Mouse (Mus musculus): ENCODE results near the gene Abtb1.
A peak's percentile ranks its signal among the peaks of the same experiment; 100 is the strongest.

The Abtb1 gene

DNA sequence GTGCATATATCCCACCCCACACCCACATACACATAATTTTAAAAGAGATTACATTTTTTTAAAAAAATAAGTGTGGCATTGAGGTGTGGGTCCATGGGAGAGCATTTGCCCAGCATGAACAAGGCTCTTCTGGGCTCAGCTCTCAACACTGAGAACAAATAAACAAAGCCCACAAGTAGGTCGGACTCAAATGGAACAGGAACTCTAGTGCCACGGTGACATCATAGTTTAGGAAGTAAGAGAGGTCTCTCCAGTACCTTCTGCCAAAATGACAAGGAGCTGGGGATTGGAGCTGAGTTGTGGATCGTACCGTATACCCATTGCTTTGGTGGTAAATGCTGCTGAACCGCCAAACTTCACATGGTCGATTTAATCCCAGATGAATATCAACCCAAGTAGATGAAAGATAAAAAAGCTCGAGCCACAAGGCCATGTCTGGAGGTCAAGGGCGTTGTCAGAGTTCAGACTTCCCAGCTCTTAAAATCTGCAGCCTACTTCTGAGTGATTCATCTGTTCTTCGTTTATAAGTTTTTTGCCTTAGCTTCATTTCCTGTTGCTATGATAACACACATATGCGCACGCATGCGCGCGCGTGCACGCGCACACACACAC is 36.7 kb downstream of the Abtb1 start:
- no peak for DNase-seq (ENCODE audit: low spot score in 2 of 2)

DNA sequence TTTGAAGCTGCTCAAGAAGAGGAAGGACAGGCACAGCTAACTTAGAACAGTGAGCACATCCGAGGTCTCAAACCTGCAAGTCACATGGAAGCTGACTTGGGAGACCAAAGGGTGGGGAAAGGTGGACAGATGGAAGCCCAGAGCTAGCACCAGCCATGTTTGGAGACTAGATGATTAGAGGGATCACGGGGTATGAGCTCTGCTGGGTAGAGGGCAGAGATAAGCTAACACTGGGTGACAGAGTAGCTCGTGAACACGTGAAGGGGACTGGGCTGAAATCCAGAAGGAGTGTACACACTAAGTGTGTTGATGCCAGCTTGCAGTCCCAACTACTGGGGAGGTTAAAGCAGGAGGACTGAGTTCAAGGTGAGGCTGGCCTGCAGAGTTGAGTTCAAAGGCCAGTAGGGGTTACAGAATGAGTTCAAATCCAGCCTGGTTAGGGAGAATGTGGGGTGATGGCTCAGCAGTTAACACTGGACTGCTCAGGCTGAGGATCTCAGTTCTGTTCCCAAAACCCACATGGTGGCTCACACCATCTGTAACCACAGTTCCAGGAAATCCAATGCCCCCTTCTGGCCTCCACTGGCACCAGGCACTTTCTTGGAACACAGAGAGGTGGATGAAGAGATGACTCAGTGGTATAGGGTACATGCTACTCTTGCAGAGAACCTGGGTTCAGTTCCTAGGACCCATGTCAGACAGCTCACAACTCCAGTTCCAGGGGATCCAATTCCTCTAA is 37.7 kb downstream of the Abtb1 start:
- DNase-seq (ENCODE audit: low spot score in 2 of 2): no peak

- DNase-seq (ENCODE audit: low spot score in 2 of 2): peak; percentile 49 to 54
Measured at GRCm38 (mm10) chr6:88803051-88803450, 38.7 kb downstream of the Abtb1 start.

- no peak for DNase-seq (ENCODE audit: low spot score in 2 of 2)
Measured at GRCm38 (mm10) chr6:88800735-88801134, 41.0 kb downstream of the Abtb1 start.

DNA sequence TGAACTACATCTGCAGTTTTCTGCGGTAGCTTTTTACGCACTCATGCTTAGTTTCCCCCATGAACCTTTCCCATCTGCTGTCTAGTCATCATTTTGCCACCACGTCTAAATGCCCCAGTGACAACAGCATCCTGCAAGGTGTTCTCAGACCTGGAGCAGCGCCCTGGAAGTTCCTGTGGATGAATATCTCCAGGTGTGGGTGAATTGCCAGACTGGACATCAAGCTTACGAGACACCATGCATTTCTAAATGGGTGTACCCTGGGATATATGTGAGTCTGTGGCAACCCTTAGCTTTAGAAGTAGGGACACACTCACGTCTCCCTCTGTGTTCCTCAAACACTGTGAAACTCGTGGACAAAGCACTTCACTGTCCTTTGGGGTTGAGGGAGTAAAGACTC is 41.6 kb downstream of the Abtb1 start:
- no peak for DNase-seq (ENCODE audit: low spot score in 2 of 2)

- no peak for DNase-seq (ENCODE audit: low spot score in 2 of 2)
Measured at GRCm38 (mm10) chr6:88794561-88794971, 47.2 kb downstream of the Abtb1 start.

DNA sequence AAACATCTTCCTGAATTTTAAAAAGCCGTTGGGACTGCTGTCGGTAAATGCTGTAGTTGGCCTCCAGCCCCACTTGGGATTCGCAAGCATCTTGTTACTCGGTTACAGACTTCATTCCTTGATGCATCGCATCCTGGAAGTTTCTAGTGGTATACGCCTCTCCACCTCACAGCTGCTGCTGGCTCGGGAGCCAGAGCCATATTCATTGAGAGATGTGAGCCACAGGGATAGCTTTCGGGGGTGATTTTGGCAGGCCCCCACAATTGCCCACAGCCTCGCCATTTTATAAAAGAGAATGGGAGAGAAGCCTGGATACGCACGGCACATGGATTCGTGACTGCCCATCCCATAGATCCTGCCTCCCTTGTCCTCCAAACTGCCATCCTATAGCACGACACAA is 47.9 kb downstream of the Abtb1 start:
- DNase-seq (ENCODE audit: low spot score in 2 of 2): no peak

GRCm38 (mm10) chr6:88793243-88793642 is 48.5 kb downstream of the Abtb1 start:
- no peak for DNase-seq (ENCODE audit: low spot score in 2 of 2)

DNA sequence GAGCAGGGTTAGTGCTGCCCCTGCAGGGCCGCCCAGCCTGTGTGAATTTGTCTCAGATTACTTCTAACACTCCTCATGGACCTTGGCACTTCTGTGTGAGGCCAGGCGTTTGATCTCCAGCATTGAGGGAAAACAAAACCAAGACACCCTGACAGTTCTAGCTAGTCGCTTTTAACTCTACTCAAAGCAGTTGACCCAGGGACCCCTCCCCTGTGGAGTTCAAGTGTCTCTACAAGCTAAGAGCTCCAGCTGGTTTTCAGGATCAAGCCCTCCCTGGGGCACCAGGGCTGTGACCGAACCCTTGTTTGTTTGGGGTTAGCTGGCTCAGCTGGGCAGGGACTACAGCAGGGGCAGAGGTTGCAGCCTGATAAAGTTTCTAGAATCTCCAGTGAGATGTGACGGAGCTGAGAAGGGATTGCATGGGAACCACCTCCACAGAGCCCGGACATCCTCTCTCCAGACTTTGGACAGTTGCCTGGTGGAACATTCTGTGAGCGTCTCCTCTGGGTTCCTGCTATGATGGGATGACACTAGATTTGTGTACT is 49.6 kb downstream of the Abtb1 start:
- no peak for DNase-seq (ENCODE audit: low spot score in 2 of 2)

- no peak for DNase-seq (ENCODE audit: low spot score in 2 of 2)
Measured at GRCm38 (mm10) chr6:88791299-88791698, 50.5 kb downstream of the Abtb1 start.

DNA sequence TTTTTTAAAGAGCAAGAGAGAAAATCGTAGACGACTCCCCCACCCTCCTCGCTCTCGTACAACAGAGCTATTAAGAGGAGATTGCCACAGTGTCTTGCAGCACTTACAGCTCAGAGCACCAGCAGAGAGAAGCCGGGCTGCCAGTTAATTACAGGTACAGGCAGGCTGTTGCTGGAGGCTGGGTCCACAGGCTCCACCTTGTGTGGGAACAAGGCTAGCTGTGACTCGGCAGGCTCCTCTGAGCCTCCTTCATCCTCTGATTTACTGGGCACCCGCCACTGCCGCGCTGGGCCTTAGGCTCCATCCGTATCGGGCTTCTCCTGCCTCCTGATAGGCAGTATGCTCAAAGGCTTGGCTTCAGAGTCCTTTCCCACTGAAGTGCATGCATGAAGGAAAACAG is 53.6 kb downstream of the Abtb1 start:
- DNase-seq (ENCODE audit: low spot score in 2 of 2): no peak

DNA sequence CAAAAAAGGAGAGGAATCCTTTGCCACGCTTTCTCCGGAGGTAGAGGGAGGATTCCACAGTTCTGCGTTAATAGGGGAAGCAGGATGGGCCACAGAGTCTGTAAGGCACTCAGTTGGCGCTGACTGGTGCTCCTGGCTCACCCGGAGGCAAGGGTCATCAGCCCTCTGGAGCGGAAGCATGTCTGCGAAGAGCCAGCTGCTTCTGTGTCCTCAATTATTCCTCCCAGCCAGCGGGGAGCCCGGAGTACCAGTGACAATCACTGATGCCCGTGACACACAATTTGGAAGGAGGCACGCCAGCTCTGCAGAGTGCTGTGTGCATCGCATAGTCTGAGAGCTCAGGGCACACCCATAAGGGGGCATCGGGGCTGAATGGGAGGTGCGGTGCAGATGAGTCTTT is 54.3 kb downstream of the Abtb1 start:
- DNase-seq (ENCODE audit: low spot score in 2 of 2): no peak

- DNase-seq (ENCODE audit: low spot score in 2 of 2): no peak
Measured at GRCm38 (mm10) chr6:88786732-88787445, 54.9 kb downstream of the Abtb1 start.

All from spleen, postnatal 10 days (tissue).